Mouse (Mus musculus) E14TG2a.4 (cell line): ENCODE results near the gene Ifit1bl1.
"Not testable (repeated sequence)": the region's sequence is repeated elsewhere in the genome, so short reads cannot be mapped to it uniquely, and the experiment has no call there.

Experiments used
- CTCF ChIP-seq: conservative IDR thresholded peaks from 2 replicates; pipeline ENCODE4 v1.5.1; 2014; ENCODE audit warnings: low read length
- NANOG ChIP-seq: IDR thresholded peaks from 2 replicates; pipeline ENCODE4 v1.6.1; 2014; ENCODE audit warnings: borderline replicate concordance, low read length, mixed read lengths
- POU5F1 ChIP-seq: IDR thresholded peaks from 2 replicates; pipeline ENCODE4 v1.6.1; 2014; ENCODE audit warnings: low read length, borderline replicate concordance

DNA sequence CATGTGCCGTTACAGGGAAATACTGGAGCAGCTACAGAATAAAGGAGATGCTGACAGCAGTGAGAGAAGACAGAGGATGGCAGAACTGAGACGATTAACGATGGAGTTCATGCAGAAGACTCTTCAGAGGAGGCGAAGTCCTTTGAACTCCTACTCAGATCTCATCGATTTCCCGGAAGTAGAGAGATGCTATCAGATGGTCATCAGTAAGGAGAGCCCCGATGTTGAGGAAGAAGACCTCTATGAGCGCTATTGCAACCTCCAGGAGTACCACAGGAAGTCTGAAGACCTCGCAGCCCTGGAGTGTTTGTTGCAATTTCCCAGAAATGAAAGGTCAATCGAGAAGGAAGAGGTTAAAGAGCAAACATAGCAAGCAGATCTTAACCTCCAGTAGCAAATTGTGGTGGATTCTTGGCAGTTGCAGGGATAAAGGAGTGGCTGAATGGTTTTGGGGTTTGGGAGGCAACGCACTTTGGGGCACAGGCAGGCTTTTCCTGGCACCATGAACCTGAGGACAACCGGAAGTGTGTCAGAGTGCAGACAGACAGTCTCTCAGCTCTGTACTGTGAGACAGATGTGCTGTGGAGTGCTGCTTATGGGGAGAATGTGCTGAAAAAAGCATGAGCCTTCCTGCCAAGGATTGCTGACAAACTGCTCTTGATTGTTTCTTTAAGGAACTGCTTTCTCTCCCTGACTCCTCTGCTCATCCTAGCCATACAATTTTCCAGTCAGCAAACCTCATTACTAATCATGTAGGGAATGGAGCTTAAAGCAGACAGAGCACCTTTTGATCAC lies 13.7 kb downstream of the Ifit1bl1 start:
- not testable (repeated sequence) for TF ChIP-seq CTCF, NANOG, POU5F1
